Mouse (Mus musculus) heart, embryonic 10.5 days (tissue): ENCODE data around the gene Rsc1a1. TPM values are rescaled to one million over a fixed set of nuclear protein-coding genes. Genes with fewer than 3 reads are reported as not detected.

Source experiments
- DNase-seq: peaks from one replicate; pipeline ENCODE4 v3.0.0-alpha.2; 2017; ENCODE audit warnings: low spot score
- H3K27ac ChIP-seq: fragments of 300-500 bp; sonication (generic); 2 replicates; pipeline ENCODE4 v1.5.1; 2016; ENCODE audit warnings: mild to moderate bottlenecking
- H3K27me3 ChIP-seq: fragments of 300-500 bp; sonication (generic); 2 replicates; pipeline ENCODE4 v1.6.1; 2016; ENCODE audit warnings: mild to moderate bottlenecking; ENCODE audit not compliant: poor library complexity, insufficient read depth, severe bottlenecking
- H3K36me3 ChIP-seq: fragments of 300-500 bp; sonication (generic); 2 replicates; pipeline ENCODE4 v1.6.1; 2016; ENCODE audit warnings: mild to moderate bottlenecking, moderate library complexity
- H3K4me1 ChIP-seq: fragments of 300-500 bp; sonication (generic); 2 replicates; pipeline ENCODE4 v1.6.1; 2016; ENCODE audit warnings: mild to moderate bottlenecking
- H3K4me3 ChIP-seq: fragments of 300-500 bp; sonication (generic); 2 replicates; pipeline ENCODE4 v1.5.1; 2016; ENCODE audit warnings: mild to moderate bottlenecking, moderate library complexity
- H3K9me3 ChIP-seq: fragments of 300-500 bp; sonication (generic); 2 replicates; pipeline ENCODE4 v1.6.1; 2016; ENCODE audit warnings: mild to moderate bottlenecking, moderate library complexity
- WGBS: fragments of 180-500 bp; shearing (Covaris S2); methylation state at CpG from one replicate; pipeline ENCODE4 v1.1.7; 2016; 5-methylcytosine and 5-hydroxymethylcytosine counted together
- polyA plus RNA-seq: library from polyadenylated mRNA; unstranded; fragments of >200 nt; fragmentation: Nextera tagmentation; extraction: Ambion mirVana; gene quantifications from 2 replicates; pipeline ENCODE4 v1.2.1, GENCODE M21; 2016

Gene Rsc1a1
- polyA plus RNA-seq, 1 experiment from 2014 or later = 4.4 TPM

DNA sequence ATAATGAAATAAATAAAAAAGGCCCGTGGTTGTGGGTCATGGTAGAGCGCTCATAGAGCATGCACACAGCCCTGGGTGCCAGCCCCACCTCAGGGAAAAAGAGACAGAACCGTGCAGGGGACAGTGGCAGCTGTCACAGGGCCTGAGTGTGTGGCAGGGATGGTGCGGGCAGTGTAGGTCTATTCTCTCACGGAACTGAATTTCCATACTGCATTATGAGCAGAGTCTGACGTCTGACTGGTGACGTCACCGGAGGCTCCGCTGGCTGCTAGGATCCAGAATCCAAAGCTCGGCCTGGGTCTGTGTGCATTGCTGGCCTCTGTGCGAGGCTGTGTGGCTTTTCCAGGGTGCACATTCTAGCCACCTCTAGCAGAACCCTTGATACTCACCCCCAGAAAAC lies 24.5 kb downstream of the Rsc1a1 start:
- Histone ChIP-seq H3K4me1 (peaks cover 47% of the 10 kb centered on the region), H3K9me3 (no peaks in the 10 kb centered on the region), H3K27me3 (no peaks in the 10 kb centered on the region), H3K4me3 (no peak overlapping the region), H3K27ac (no peak overlapping the region), H3K36me3 (peaks cover 37% of the 10 kb centered on the region)
- 89% methylated on average over 11 of the region's 11 CpGs for WGBS
- DNase-seq = no peak

DNA sequence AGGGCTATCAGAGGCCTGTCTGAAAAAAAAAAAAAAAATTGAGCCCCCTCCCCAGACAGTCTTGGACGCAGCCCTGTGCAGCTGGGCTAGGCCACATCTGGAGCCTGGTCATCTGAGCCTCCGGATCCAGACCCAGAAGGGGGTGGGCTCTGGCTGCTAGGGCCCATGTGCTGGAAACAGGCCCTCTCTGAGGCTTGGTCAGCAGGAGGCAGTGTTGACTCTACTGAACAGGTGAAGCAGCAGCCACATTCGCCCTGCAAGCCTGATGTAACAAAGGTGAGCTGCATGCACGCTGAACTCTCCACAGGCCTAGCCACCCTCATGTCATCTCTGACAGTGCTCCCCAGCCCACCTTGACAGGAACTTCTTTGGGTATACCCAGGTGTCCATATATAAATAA lies 25.7 kb downstream of the Rsc1a1 start:
- Histone ChIP-seq H3K27ac (no peak overlapping the region), H3K4me1 (peaks cover 46% of the 10 kb centered on the region), H3K27me3 (no peaks in the 10 kb centered on the region), H3K4me3 (no peak overlapping the region), H3K36me3 (peaks cover 42% of the 10 kb centered on the region), H3K9me3 (no peaks in the 10 kb centered on the region)
- DNase-seq = no peak
- WGBS = 66% methylated on average over 4 of the region's 4 CpGs

DNA sequence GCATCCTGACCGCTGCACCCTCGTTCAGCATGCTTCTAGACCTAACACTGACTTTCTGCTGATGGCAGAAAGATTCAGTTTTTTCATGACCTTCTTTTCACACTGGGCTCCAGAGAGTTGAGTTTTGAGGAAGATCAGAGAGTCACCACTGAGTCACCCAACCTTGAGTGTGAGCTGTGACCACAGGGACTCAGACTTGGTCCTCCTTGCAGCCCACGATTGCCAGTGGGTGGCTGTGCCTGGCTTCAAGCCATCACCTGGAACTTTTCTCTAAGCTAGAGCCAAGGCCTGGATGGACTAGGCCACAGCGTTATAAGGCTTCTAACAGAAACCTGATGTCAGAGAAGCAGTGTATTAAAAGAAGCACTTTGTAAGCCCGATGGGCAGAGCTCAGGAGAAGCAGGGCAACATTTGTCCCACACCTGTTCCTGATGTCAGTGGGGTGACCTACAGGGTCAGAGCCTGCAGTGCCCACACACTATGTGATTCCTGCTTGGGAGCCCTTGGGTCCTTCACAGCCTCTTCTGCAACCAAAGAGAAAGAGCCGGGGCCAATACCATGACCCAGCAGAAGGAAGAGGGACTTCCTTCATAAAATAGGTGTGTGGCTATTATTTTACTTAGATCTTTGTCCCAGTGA lies 26.4 kb downstream of the Rsc1a1 start:
- no peak for DNase-seq
- H3K4me1 ChIP-seq = peaks cover 44% of the 10 kb centered on the region
- H3K27ac ChIP-seq = no peak overlapping the region
- H3K4me3 ChIP-seq = no peak overlapping the region
- H3K36me3 ChIP-seq = peaks cover 48% of the 10 kb centered on the region
- 87% methylated on average over 6 of the region's 6 CpGs for WGBS
- no peaks in the 10 kb centered on the region for H3K9me3 ChIP-seq
- no peaks in the 10 kb centered on the region for H3K27me3 ChIP-seq

DNA sequence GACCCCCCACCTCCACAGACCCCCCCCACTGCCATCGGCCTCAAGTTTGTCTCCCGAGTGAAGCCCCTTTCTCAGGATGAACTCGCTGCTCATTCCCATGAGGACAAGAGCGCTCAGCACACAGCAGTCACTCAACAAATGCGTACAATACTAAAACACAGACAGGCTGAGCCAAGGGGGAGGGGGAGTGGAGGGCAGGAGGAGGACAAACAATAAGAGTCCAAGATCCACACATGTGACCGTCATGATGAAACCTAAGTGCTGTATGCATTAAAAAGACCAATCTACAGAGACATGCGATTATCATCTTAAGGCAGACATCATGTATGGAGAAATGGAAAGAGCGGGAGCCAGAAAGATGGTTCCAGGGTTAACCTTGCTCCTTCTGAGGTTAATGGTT lies 28.5 kb downstream of the Rsc1a1 start:
- no peak for DNase-seq
- H3K27ac ChIP-seq = no peak overlapping the region; the same call in 1 of the 2 replicates
- no peak overlapping the region for H3K4me3 ChIP-seq
- H3K4me1 ChIP-seq = peaks cover 40% of the 10 kb centered on the region
- no peaks in the 10 kb centered on the region for H3K9me3 ChIP-seq
- WGBS = 77% methylated on average over 8 of the region's 8 CpGs
- H3K36me3 ChIP-seq = peaks cover 60% of the 10 kb centered on the region
- H3K27me3 ChIP-seq = no peaks in the 10 kb centered on the region

DNA sequence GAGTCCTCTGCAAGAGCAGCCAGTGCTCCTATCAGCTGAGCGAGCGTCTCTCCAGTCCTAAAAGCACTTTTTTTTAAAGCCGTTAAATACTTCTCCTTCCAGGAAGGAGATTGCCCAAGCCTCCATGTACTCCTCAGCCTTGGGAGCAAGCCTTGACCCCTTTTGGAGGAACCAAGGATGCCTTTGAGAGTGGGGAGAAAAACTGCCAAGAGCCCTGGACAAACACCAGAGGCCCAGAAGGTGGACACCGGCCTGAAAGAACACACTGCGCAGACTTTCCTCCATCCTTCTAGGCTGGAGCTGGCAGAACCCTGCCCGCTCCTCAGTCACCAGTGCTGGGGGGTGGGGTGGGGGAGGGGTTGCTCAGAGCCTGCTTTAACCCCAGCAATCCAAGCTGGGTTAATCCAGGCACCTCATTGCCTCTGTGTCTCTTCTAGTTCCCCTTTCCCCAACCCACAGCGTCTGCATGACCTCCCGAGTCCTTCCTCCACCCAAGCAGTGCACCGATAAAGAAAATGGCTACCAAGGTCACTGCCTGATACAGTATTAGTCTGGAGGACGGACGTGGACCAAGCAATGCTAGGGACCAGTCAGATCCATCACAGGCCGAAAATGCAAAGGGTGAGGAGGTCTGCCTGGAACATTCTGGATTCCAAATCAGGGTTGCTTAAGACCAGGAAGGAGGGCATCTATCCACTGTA lies 29.3 kb downstream of the Rsc1a1 start:
- Histone ChIP-seq H3K36me3 (peaks cover 59% of the 10 kb centered on the region), H3K4me3 (no peak overlapping the region), H3K27me3 (no peaks in the 10 kb centered on the region), H3K27ac (peak overlapping the region; percentile 62; the same call in 1 of the 2 replicates), H3K9me3 (no peaks in the 10 kb centered on the region), H3K4me1 (peaks cover 42% of the 10 kb centered on the region)
- 74% methylated on average over 12 of the region's 12 CpGs for WGBS
- DNase-seq = no peak

DNA sequence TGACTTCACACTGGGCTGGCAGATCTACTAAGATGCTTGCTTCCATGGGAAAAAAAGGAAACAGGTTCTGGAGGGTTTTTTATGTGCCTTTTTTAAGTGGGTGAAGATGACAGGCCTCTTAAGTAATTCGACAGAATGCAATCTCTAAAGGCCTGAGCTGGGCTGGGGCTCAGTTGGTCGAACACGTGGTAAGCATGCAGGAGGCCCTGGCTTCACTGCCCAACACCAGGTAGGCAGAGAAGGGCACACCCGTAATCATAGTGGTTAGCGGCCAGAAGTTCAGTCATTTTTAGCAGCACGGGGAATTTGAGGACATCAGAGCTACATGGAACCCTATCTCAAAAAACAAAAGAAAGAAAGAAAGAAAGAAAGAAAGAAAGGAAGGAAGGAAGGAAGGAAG lies 30.9 kb downstream of the Rsc1a1 start:
- H3K36me3 ChIP-seq = peaks cover 52% of the 10 kb centered on the region
- no peak overlapping the region for H3K4me3 ChIP-seq
- no peaks in the 10 kb centered on the region for H3K9me3 ChIP-seq
- DNase-seq = no peak
- H3K27ac ChIP-seq = no peak overlapping the region
- H3K27me3 ChIP-seq = no peaks in the 10 kb centered on the region
- WGBS = 79% methylated on average over 6 of the region's 6 CpGs
- peaks cover 42% of the 10 kb centered on the region for H3K4me1 ChIP-seq

DNA sequence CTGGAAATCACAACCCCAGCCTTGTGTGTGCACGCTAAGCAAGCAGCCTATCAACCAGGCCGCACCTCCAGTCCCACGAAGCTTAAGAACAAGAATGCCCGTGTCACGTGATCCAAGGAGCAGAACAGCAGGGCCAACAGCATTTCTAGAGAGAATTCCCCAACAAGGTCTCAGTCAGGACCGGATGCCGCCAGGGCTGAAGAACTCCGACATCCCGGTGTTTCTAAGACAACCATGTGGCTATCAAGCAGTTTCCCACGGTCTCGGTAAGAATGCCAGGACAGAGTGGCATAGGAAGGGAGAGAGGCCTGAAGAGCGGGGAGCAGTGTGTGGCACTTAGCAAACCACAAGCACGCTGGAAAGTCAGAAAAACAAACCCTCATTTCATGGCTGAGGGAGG lies 31.6 kb downstream of the Rsc1a1 start:
- Histone ChIP-seq H3K27ac (no peak overlapping the region), H3K4me1 (peaks cover 38% of the 10 kb centered on the region), H3K36me3 (peaks cover 55% of the 10 kb centered on the region), H3K27me3 (no peaks in the 10 kb centered on the region), H3K9me3 (no peaks in the 10 kb centered on the region), H3K4me3 (no peak overlapping the region)
- WGBS = 91% methylated on average over 13 of the region's 13 CpGs
- no peak for DNase-seq

DNA sequence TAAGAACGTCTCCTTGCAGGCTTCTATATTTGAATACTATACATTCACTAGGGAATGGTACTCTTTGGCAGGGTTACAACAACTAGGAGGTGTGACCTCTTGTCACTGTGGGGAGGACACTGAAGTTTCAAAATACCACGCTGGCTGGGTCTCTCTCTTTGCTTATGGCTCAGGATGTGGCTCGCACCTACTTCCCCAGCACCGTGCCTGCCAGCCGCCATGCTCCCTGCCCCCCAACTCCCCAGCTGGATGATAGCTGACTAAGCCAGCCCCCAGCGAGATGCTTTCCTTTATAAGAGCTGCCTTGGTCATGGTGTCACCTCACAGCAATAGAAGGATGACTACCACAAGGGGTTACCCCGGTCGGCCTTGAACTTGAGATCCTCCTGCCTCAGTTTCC lies 32.4 kb downstream of the Rsc1a1 start:
- peaks cover 50% of the 10 kb centered on the region for H3K36me3 ChIP-seq

DNA sequence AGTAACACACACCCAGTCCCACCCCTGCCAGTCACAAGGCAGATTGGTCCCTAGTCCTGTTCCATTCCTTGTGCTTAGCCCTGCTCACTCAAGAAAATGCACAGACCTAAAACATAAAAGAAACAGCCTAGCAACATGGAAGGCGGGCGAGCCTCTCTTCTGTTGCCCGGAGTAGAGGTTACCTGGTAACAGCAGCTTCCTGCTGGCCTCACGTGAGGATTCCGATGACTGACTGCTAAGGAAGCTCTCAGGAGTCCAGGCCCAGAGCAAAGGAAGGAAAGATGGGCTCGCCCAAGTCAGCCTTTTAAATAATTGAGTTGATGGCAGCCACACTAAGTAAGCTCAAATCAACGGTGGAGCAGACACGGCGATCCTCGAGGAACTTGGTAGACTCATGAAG lies 33.5 kb downstream of the Rsc1a1 start:
- peaks cover 26% of the 10 kb centered on the region for H3K4me1 ChIP-seq
- H3K36me3 ChIP-seq = peaks cover 55% of the 10 kb centered on the region
- peak overlapping the region; percentile 23; the same call in 1 of the 2 replicates for H3K27ac ChIP-seq
- H3K4me3 ChIP-seq = no peak overlapping the region
- DNase-seq = no peak
- WGBS = 89% methylated on average over 10 of the region's 10 CpGs
- H3K9me3 ChIP-seq = no peaks in the 10 kb centered on the region
- no peaks in the 10 kb centered on the region for H3K27me3 ChIP-seq

More for the DNA sequence above, 32.4 kb downstream of the Rsc1a1 start:
- H3K4me1 ChIP-seq = peaks cover 31% of the 10 kb centered on the region
- no peaks in the 10 kb centered on the region for H3K9me3 ChIP-seq
- no peak overlapping the region for H3K27ac ChIP-seq
- 87% methylated on average over 8 of the region's 8 CpGs for WGBS
- no peak for DNase-seq
- no peak overlapping the region for H3K4me3 ChIP-seq
- H3K27me3 ChIP-seq = no peaks in the 10 kb centered on the region

DNA sequence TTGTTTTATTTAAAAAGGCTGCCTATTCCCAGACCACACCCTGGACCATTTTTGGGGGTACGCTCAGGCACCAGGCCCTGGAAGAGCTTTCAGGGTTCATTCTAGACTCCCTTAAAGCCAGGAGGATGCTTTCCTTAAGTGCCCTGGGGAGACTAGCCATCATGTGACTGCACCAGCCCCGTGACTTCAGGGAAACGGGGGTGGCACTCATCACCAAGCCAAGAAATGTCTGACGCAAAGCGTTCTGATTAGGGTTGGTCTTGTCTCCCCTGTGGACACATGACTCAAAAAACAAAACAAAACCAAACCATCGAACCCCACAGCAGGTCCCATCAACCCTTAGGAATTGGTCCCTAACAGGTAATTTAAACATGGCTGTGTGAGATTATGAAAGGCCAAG lies 34.1 kb downstream of the Rsc1a1 start:
- Histone ChIP-seq H3K4me1 (peaks cover 20% of the 10 kb centered on the region), H3K27me3 (no peaks in the 10 kb centered on the region), H3K36me3 (peaks cover 55% of the 10 kb centered on the region), H3K4me3 (no peak overlapping the region), H3K9me3 (no peaks in the 10 kb centered on the region), H3K27ac (no peak overlapping the region)
- 74% methylated on average over 6 of the region's 6 CpGs for WGBS
- no peak for DNase-seq

DNA sequence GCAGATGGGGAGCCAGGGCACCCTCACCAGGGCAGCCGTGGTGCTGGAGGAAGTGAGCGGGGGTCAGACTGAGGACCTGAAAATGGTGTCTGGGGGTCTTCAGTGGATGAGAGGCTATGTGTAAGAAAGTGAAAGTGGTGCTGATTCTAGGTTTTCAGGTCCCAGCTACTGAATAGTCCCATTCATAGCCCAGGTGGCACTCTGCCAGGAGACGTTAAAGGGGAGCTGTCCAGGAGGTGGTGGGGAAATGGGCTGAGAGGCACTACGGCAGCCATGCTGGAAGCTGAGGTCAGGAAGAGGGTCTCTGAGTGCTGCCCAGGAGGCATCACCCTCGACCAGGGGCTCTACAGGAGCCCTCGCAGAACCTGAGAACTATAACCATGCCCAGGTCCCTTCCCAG lies 36.2 kb downstream of the Rsc1a1 start:
- H3K9me3 ChIP-seq = no peaks in the 10 kb centered on the region
- no peak overlapping the region for H3K4me3 ChIP-seq
- H3K27me3 ChIP-seq = no peaks in the 10 kb centered on the region
- H3K27ac ChIP-seq = no peak overlapping the region
- 67% methylated on average over 6 of the region's 6 CpGs for WGBS
- H3K36me3 ChIP-seq = peaks cover 46% of the 10 kb centered on the region
- no peak for DNase-seq
- H3K4me1 ChIP-seq = peaks cover 11% of the 10 kb centered on the region; the same call in 1 of the 2 replicates

DNA sequence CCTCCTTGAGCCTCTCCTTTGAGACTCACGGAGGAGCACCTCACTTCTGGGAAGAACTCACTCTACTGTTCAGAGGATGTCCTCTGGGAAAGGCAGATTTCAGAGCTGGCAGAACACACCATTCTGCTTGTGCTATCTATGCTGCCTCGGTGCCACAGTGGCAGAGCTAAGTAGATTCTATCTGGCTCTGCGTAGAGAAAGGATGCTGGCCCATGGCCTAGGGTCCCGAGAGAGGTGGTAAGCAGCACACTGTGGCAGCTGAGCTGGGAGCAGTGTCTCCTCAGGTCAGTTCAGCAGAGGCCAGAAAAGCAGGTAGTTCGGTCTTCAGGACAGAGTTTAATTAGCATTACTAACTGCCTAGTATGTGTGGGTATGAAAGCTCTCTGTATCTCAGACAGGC lies 37.1 kb downstream of the Rsc1a1 start:
- peaks cover 15% of the 10 kb centered on the region for H3K4me1 ChIP-seq
- H3K27me3 ChIP-seq = no peaks in the 10 kb centered on the region
- peaks cover 40% of the 10 kb centered on the region for H3K36me3 ChIP-seq
- no peaks in the 10 kb centered on the region for H3K9me3 ChIP-seq
- no peak overlapping the region for H3K27ac ChIP-seq
- WGBS = 89% methylated on average over 5 of the region's 5 CpGs
- H3K4me3 ChIP-seq = no peak overlapping the region
- no peak for DNase-seq

DNA sequence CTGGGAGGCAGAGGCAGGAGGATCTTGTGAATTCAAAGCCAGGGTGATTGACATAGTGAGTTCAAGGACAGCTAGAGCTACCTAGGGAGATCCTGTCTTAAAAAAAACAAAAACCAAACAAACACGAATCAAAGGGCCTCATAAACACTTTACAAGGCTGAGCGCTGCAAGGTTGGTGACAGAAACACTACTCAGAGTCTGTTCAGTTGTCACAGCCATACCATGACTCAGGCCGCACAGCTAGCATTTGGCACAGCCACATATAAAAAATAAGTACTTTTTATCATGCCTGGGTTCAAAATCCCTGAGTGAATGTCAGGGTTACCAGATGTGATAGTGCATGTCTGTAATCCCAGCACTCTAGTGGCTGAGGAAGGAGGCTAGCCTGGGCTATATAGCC lies 38.2 kb downstream of the Rsc1a1 start:
- no peak overlapping the region for H3K4me3 ChIP-seq
- no peaks in the 10 kb centered on the region for H3K9me3 ChIP-seq
- peaks cover 25% of the 10 kb centered on the region for H3K4me1 ChIP-seq
- peaks cover 36% of the 10 kb centered on the region for H3K36me3 ChIP-seq
- no peak for DNase-seq
- 92% methylated on average over 3 of the region's 3 CpGs for WGBS
- no peak overlapping the region for H3K27ac ChIP-seq
- H3K27me3 ChIP-seq = no peaks in the 10 kb centered on the region
